Mouse (Mus musculus) olfactory bulb, adult 2 months (tissue): ENCODE measurements around the gene Cltrn.

ENCODE experiments used
- CTCF ChIP-seq: fragments of 200-500 bp; IDR thresholded peaks from 2 replicates; pipeline ENCODE4 v1.5.1; 2012; ENCODE audit warnings: low read depth, mild to moderate bottlenecking, low read length, moderate library complexity; ENCODE audit not compliant: insufficient read depth
- POLR2A ChIP-seq: fragments of 200-500 bp; IDR thresholded peaks from 2 replicates; pipeline ENCODE4 v1.6.1; 2012; ENCODE audit warnings: mild to moderate bottlenecking, low read depth, low read length, moderate library complexity; ENCODE audit not compliant: insufficient read depth

- TF ChIP-seq CTCF (no peak), POLR2A (no peak)
These were observed 12.9 kb downstream of the Cltrn start for GRCm38 (mm10) chrX:164101483-164101882.
